Mouse (Mus musculus): ENCODE data around the gene Gdpgp1. TPM values are rescaled to one million over a fixed set of nuclear protein-coding genes. Genes with fewer than 3 reads are reported as not detected.

Gene Gdpgp1
- polyA plus RNA-seq, 1 experiment, result 3.0 TPM

DNA sequence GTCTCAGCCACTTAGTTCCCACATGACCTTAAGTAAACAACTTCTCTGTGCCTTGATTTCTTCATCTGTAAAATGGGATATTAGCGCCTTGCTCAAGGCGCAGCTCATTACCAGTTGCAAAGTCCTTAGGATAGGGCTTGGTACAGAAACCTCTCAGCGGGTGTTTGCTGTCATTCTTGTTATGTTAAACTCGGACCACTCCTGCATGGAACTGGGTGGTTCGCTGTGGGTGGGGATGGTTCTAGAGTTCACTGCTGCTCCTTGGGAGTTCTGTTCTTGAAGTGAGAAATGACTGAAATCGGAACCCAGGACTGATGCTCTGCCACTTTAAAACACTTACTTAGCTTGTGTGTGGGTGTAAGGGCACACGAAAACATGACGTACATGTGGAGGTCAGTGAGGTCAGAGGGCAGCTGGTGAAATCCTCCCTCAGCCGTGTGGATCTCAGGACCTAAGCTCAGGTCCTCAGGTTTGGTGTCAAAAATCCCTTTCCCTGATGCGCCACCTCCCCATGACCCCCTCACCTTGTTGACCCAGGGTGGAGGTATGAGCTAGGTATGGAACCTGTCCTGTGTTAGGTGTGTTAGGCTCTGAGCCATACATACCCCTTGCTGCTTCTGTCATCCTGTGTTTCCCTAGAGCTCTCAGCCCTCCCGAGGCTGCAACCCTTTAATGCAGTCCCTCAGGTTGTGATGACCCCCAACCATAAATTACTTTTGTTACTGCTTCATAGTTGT, 32.6 kb upstream of the Gdpgp1 start:
- H3K36me3 ChIP-seq (ENCODE audit: control insufficient read depth, insufficient read depth, low read length), result peaks cover 4% of the 10 kb centered on the region
- H3K27me3 ChIP-seq (ENCODE audit: control insufficient read depth, insufficient read depth, low read length), result no peaks in the 10 kb centered on the region
- TF ChIP-seq CTCF (IDR thresholded peaks at IDR 0.05; ENCODE audit: extremely low read depth, insufficient read depth, insufficient read length, insufficient replicate concordance) (no peak), POLR2A (IDR thresholded peaks at IDR 0.05; ENCODE audit: low read depth, low read length) (no peak)
- 66% methylated on average over 11 of the region's 11 CpGs for WGBS
- peak overlapping the region; percentile 91 for H3K4me3 ChIP-seq (ENCODE audit: extremely low read depth, insufficient read depth, insufficient read length)
- peak overlapping the region; percentile 96 for H3K27ac ChIP-seq (ENCODE audit: insufficient read depth, low read length)
- peaks cover 55% of the 10 kb centered on the region for H3K4me1 ChIP-seq (ENCODE audit: control insufficient read depth, insufficient read depth, insufficient read length)
- DNase-seq (ENCODE audit: low read depth in 1 of 2, low spot score in 2 of 2), result no peak

DNA sequence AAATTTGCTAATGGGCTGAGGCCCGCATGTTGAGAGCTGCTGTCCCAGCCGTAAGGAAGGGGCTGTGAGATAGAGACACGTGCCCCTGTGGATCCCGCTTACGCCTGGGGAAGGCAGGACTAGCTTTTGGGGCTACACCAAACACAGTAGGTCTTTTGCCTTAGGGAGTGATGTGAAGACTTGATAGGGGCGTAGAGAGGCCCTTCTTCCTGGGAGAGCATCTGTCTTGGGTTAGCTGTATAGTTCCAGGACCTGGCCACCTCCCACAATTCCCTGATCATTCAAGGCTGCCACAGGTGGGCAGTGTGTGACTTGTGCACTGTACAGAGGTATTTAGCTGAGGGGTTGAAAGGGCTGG, 32.1 kb upstream of the Gdpgp1 start:
- DNase-seq (ENCODE audit: low read depth in 1 of 2, low spot score in 2 of 2), result no peak
- Histone ChIP-seq H3K27ac (ENCODE audit: insufficient read depth, low read length) (peak overlapping the region; percentile 96), H3K27me3 (ENCODE audit: control insufficient read depth, insufficient read depth, low read length) (no peaks in the 10 kb centered on the region), H3K4me3 (ENCODE audit: extremely low read depth, insufficient read depth, insufficient read length) (peak overlapping the region; percentile 91), H3K4me1 (ENCODE audit: control insufficient read depth, insufficient read depth, insufficient read length) (peaks cover 57% of the 10 kb centered on the region), H3K36me3 (ENCODE audit: control insufficient read depth, insufficient read depth, low read length) (peaks cover 4% of the 10 kb centered on the region)
- TF ChIP-seq POLR2A (IDR thresholded peaks at IDR 0.05; ENCODE audit: low read depth, low read length) (no peak), CTCF (IDR thresholded peaks at IDR 0.05; ENCODE audit: extremely low read depth, insufficient read depth, insufficient read length, insufficient replicate concordance) (no peak)
- 70% methylated on average over 6 of the region's 6 CpGs for WGBS

DNA sequence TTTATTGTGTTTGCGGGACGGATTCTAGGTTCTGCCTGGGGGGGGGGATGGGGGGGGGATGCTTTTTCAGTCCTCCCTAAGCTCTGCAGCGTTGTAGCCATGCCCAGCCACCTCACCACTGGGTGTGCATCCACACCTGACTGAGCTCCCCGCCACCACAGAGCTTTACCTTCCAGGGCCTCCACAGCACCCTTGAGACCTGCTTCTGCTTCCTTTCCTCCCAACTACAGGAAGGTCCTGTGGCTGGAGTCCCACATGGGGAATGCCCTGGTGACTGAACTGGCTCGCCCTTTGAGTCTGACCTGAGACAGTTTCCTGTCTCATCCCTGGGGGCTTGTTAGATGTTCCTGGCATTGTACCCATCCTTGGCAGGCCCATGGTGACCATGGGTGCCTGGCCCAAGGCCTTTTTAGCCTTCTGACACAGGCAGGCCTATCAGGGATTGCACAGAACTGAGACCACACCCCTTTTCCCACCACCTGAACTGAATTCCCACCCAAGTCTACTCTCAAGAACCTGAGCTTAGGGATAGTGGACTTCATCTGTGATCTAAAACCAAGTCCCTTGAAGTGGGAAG, 31.6 kb upstream of the Gdpgp1 start:
- Histone ChIP-seq H3K4me3 (ENCODE audit: extremely low read depth, insufficient read depth, insufficient read length) (peak overlapping the region; percentile 91; the same call in 1 of the 2 replicates), H3K27me3 (ENCODE audit: control insufficient read depth, insufficient read depth, low read length) (no peaks in the 10 kb centered on the region), H3K36me3 (ENCODE audit: control insufficient read depth, insufficient read depth, low read length) (peaks cover 4% of the 10 kb centered on the region), H3K27ac (ENCODE audit: insufficient read depth, low read length) (peak overlapping the region; percentile 96), H3K4me1 (ENCODE audit: control insufficient read depth, insufficient read depth, insufficient read length) (peaks cover 62% of the 10 kb centered on the region)
- DNase-seq (ENCODE audit: low read depth in 1 of 2, low spot score in 2 of 2), result peak in 1 of 2 experiments; percentile 63
- TF ChIP-seq POLR2A (IDR thresholded peaks at IDR 0.05; ENCODE audit: low read depth, low read length) (no peak), CTCF (IDR thresholded peaks at IDR 0.05; ENCODE audit: extremely low read depth, insufficient read depth, insufficient read length, insufficient replicate concordance) (no peak)
- WGBS, result 28% methylated on average over 5 of the region's 5 CpGs

DNA sequence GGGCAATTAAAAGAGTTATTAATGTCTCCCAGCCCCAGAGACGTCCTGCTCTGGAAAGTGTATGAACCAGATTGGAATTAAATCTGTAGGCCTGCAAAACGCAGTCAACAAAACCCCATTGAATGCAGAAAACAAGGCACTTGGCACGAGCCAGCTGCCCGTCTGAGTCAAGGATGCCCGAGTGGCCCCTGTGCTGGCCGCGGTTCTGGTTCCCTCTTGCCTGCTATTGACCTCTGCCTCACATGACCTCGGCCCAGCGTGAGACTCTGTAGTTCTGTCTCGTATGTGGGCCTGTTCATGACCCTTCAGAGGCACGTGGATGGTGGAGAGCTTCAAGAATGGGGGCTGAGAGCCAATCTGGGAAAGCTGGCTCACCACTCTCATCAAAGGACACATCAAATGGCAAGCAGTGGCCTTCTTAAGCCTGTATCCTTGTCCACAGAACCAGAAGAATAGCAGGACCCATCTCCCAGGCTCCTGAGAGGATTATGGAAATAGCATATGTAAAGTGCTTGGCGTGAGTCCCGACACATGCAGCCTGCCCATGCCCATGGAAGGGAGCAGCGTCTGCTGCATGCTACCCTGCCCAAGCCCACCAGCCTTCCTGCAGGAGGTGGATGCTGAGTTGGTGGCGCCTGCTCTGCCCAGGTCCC, 30.7 kb upstream of the Gdpgp1 start:
- peak overlapping the region; percentile 74 for H3K27ac ChIP-seq (ENCODE audit: insufficient read depth, low read length)
- TF ChIP-seq CTCF (IDR thresholded peaks at IDR 0.05; ENCODE audit: extremely low read depth, insufficient read depth, insufficient read length, insufficient replicate concordance) (no peak), POLR2A (IDR thresholded peaks at IDR 0.05; ENCODE audit: low read depth, low read length) (no peak)
- no peaks in the 10 kb centered on the region for H3K27me3 ChIP-seq (ENCODE audit: control insufficient read depth, insufficient read depth, low read length)
- H3K4me1 ChIP-seq (ENCODE audit: control insufficient read depth, insufficient read depth, insufficient read length), result peaks cover 71% of the 10 kb centered on the region
- no peak for DNase-seq (ENCODE audit: low read depth in 1 of 2, low spot score in 2 of 2)
- no peak overlapping the region for H3K4me3 ChIP-seq (ENCODE audit: extremely low read depth, insufficient read depth, insufficient read length)
- 88% methylated on average over 15 of the region's 15 CpGs for WGBS
- peaks cover 4% of the 10 kb centered on the region for H3K36me3 ChIP-seq (ENCODE audit: control insufficient read depth, insufficient read depth, low read length)

DNA sequence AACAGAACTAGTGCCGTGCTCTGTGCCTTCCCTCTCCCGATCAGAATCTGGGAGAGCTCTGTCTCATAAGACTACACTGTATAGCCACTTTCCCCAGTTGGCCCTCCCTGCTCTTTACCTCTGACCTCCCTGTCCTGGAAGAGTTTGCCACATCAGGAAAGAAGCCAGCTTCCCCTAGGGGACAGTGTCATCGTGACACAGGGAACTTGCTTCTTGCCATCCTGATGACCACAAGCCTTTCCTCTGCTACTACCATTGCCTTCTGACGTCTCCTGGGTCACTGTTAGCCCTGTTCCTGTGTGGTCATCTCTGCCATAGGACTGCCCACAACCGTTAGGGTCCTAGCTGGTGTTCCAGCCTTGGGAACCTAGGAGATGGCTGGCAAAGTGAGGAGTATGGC, 29.7 kb upstream of the Gdpgp1 start:
- H3K4me1 ChIP-seq (ENCODE audit: control insufficient read depth, insufficient read depth, insufficient read length), result peaks cover 74% of the 10 kb centered on the region
- H3K27ac ChIP-seq (ENCODE audit: insufficient read depth, low read length), result peak overlapping the region; percentile 74
- H3K36me3 ChIP-seq (ENCODE audit: control insufficient read depth, insufficient read depth, low read length), result peaks cover 4% of the 10 kb centered on the region
- TF ChIP-seq CTCF (IDR thresholded peaks at IDR 0.05; ENCODE audit: extremely low read depth, insufficient read depth, insufficient read length, insufficient replicate concordance) (no peak), POLR2A (IDR thresholded peaks at IDR 0.05; ENCODE audit: low read depth, low read length) (no peak)
- H3K4me3 ChIP-seq (ENCODE audit: extremely low read depth, insufficient read depth, insufficient read length), result peak overlapping the region; percentile 7; the same call in 1 of the 2 replicates
- WGBS, result 58% methylated on average over 5 of the region's 5 CpGs
- no peaks in the 10 kb centered on the region for H3K27me3 ChIP-seq (ENCODE audit: control insufficient read depth, insufficient read depth, low read length)
- no peak for DNase-seq (ENCODE audit: low read depth in 1 of 2, low spot score in 2 of 2)

DNA sequence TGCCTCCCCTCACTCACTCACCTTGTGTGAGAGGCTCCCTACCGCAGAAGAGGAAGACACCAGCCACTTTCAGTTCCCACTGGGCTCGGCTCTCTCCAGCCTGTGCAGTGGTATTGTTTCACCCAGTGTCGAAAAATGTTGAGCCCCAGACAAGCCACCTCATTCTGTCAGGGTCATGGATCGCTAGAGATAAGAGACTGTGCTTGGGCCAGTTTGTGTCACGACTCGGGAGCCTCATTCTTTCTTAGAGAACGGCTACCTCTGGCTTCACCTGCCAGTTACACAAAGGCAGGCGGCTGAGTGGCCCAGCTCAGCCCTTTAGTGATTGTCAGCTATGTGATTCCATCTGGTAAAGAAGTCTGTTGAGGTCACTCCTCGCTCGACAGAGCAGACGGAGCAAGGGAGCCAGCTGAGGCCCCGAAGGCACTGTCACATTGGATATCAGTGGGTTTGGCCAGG, 29.0 kb upstream of the Gdpgp1 start:
- TF ChIP-seq CTCF (IDR thresholded peaks at IDR 0.05; ENCODE audit: extremely low read depth, insufficient read depth, insufficient read length, insufficient replicate concordance) (no peak), POLR2A (IDR thresholded peaks at IDR 0.05; ENCODE audit: low read depth, low read length) (no peak)
- H3K4me1 ChIP-seq (ENCODE audit: control insufficient read depth, insufficient read depth, insufficient read length), result peaks cover 81% of the 10 kb centered on the region
- H3K27me3 ChIP-seq (ENCODE audit: control insufficient read depth, insufficient read depth, low read length), result no peaks in the 10 kb centered on the region
- H3K27ac ChIP-seq (ENCODE audit: insufficient read depth, low read length), result peak overlapping the region; percentile 74
- 15% methylated on average over 12 of the region's 12 CpGs for WGBS
- peaks cover 4% of the 10 kb centered on the region for H3K36me3 ChIP-seq (ENCODE audit: control insufficient read depth, insufficient read depth, low read length)
- DNase-seq (ENCODE audit: low read depth in 1 of 2, low spot score in 2 of 2), result peak in 1 of 2 experiments; percentile 78
- 0 out of 2 replicates have a peak overlapping the region, but pooled peaks have one; percentile 11 for H3K4me3 ChIP-seq (ENCODE audit: extremely low read depth, insufficient read depth, insufficient read length)
